Mouse (Mus musculus) MEL (cell line): Measurements from ENCODE around the gene Gm10837.

Source experiments
- CTCF ChIP-seq, 3 experiments: IDR thresholded peaks in 2 of 3; conservative IDR thresholded peaks in 1 of 3; 2 replicates each; pipeline ENCODE4 v1.5.1; 2011 to 2012; ENCODE audit warnings: low read length in 3 of 3, low read depth in 2 of 3, mild to moderate bottlenecking in 2 of 3, improper control_type of control experiment in 1 of 3, inconsistent platforms in 1 of 3, mixed read lengths in 1 of 3, moderate library complexity in 1 of 3; ENCODE audit not compliant: control insufficient read depth in 1 of 3, insufficient read depth in 1 of 3, poor library complexity in 1 of 3, severe bottlenecking in 1 of 3
- MAFK ChIP-seq: IDR thresholded peaks from 2 replicates; pipeline ENCODE4 v1.6.1; 2011; ENCODE audit warnings: low read depth, mild to moderate bottlenecking, low read length, improper control_type of control experiment, borderline replicate concordance
- MAZ ChIP-seq: IDR thresholded peaks from 2 replicates; pipeline ENCODE4 v1.6.1; 2012; ENCODE audit warnings: low read depth, mild to moderate bottlenecking, inconsistent platforms, low read length, improper control_type of control experiment
- ZC3H11A ChIP-seq: IDR thresholded peaks from 2 replicates; pipeline ENCODE4 v1.6.1; 2012; ENCODE audit warnings: low read depth, mild to moderate bottlenecking, inconsistent platforms, low read length, improper control_type of control experiment

GRCm38 (mm10) chr14:122474041-122474890, 16.1 kb upstream of the Gm10837 start:
- TF ChIP-seq MAFK (no peak), CTCF (IDR thresholded peaks at IDR 0.05 in 2 of 3, conservative IDR thresholded peaks at IDR 0.05 in 1 of 3; ENCODE audit: control insufficient read depth in 1 of 3, insufficient read depth in 1 of 3, low read depth in 2 of 3, low read length in 3 of 3, poor library complexity in 1 of 3, severe bottlenecking in 1 of 3) (no peak), MAZ (no peak), ZC3H11A (no peak)
